Mouse (Mus musculus) midbrain, embryonic 14.5 days (tissue): ENCODE measurements around the gene Srl. TPM values are rescaled to one million over a fixed set of nuclear protein-coding genes. Genes with fewer than 3 reads are reported as not detected.

Source experiments
- ATAC-seq: fragments of 200-750 bp; cut with Nextera tagmentation; 2 replicates; pipeline ENCODE4 v1.8.0; 2017; ENCODE audit warnings: moderate number of reproducible peaks, moderate library complexity; ENCODE audit not compliant: low FRiP score, low TSS enrichment
- DNase-seq: peaks from one replicate; pipeline ENCODE4 v3.0.0-alpha.2; 2015
- H3K27ac ChIP-seq: fragments of 300-500 bp; sonication (generic); replicated peaks from 2 replicates; pipeline ENCODE4 v1.5.1; 2014; ENCODE audit warnings: mild to moderate bottlenecking, low read depth, low read length, moderate library complexity
- H3K27me3 ChIP-seq: fragments of 300-500 bp; sonication (generic); 2 replicates; pipeline ENCODE4 v1.6.1; 2014; ENCODE audit warnings: low read length, control low read depth, mixed read lengths; ENCODE audit not compliant: control insufficient read depth, insufficient read depth
- H3K36me3 ChIP-seq: fragments of 300-500 bp; sonication (generic); 2 replicates; pipeline ENCODE4 v1.6.1; 2014; ENCODE audit warnings: low read length, control low read depth; ENCODE audit not compliant: control insufficient read depth, insufficient read depth
- H3K4me1 ChIP-seq: fragments of 300-500 bp; sonication (generic); 2 replicates; pipeline ENCODE4 v1.6.1; 2014; ENCODE audit warnings: mild to moderate bottlenecking, antibody characterized with exemption, low read length, control low read depth; ENCODE audit not compliant: control insufficient read depth, insufficient read depth
- H3K4me2 ChIP-seq: fragments of 300-500 bp; sonication (generic); 2 replicates; pipeline ENCODE4 v1.6.1; 2014; ENCODE audit warnings: mild to moderate bottlenecking, low read length, moderate library complexity
- H3K4me3 ChIP-seq: fragments of 300-500 bp; sonication (generic); replicated peaks from 2 replicates; pipeline ENCODE4 v1.5.1; 2014; ENCODE audit warnings: low read depth, low read length
- H3K9ac ChIP-seq: fragments of 300-500 bp; sonication (generic); replicated peaks from 2 replicates; pipeline ENCODE4 v1.6.1; 2014; ENCODE audit warnings: mild to moderate bottlenecking, low read length, moderate library complexity
- H3K9me3 ChIP-seq: fragments of 300-500 bp; sonication (generic); 2 replicates; pipeline ENCODE4 v1.6.1; 2016; ENCODE audit warnings: low read length, control low read depth, mixed read lengths; ENCODE audit not compliant: control insufficient read depth
- WGBS: fragments of 180-500 bp; shearing (Covaris S2); extraction: QIAGEN DNeasy Blood & Tissue Kit; methylation state at CpG from one replicate; pipeline ENCODE4 v1.1.7; 2014; 5-methylcytosine and 5-hydroxymethylcytosine counted together
- polyA plus RNA-seq: library from polyadenylated mRNA; unstranded; fragments of >200 nt; fragmentation: Nextera tagmentation; extraction: Ambion mirVana; gene quantifications from 2 replicates; pipeline ENCODE4 v1.2.1, GENCODE M21; 2014

Gene Srl
- polyA plus RNA-seq, 1 experiment from 2014 or later = 25.7 TPM

DNA sequence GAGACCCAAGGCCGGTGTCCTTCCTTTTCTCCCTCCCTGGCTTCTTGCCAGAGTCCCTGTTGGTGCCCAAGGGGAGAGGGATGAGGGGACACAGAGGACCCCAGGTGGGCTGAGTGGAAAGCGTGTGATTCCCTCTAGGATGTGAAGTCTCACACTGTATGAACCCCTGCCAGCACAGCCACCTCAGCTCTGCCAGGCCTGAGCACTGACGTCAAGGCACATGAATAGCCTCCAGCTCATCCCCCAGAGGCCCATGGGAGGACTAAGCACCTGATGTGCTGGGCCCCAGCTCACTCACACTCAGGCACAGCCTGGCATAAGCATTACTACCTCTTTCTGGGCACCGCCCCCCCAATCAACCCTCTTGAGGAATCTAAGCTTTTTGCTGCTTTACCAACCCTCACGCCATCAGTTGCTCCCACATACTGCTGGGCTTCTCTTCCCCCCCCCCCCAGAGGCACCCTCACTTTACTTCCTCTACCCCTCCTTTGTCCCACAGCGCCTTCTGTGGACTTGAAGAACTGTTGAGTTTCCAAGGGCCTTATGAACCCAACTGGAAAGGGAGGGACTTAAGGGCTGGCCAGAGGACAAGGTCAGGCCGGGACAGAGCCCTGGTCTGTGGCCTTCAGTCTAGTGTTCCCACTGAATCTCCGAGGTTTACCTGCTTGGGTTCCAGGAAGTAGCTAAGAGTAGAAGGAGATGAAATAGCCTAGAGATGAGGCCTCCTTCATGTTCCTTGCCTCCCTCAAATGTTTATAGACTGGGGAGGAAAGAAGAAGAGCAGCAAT, 40.8 kb downstream of the Srl start:
- H3K4me1 ChIP-seq = no peaks in the 10 kb centered on the region
- no peak overlapping the region for H3K4me3 ChIP-seq
- no peaks in the 10 kb centered on the region for H3K9me3 ChIP-seq
- no peak overlapping the region for H3K4me2 ChIP-seq
- no peak overlapping the region for H3K9ac ChIP-seq
- 89% methylated on average over 8 of the region's 8 CpGs for WGBS
- no peak for ATAC-seq
- H3K36me3 ChIP-seq = no peaks in the 10 kb centered on the region
- H3K27me3 ChIP-seq = no peaks in the 10 kb centered on the region
- no peak for DNase-seq
- no peak overlapping the region for H3K27ac ChIP-seq

DNA sequence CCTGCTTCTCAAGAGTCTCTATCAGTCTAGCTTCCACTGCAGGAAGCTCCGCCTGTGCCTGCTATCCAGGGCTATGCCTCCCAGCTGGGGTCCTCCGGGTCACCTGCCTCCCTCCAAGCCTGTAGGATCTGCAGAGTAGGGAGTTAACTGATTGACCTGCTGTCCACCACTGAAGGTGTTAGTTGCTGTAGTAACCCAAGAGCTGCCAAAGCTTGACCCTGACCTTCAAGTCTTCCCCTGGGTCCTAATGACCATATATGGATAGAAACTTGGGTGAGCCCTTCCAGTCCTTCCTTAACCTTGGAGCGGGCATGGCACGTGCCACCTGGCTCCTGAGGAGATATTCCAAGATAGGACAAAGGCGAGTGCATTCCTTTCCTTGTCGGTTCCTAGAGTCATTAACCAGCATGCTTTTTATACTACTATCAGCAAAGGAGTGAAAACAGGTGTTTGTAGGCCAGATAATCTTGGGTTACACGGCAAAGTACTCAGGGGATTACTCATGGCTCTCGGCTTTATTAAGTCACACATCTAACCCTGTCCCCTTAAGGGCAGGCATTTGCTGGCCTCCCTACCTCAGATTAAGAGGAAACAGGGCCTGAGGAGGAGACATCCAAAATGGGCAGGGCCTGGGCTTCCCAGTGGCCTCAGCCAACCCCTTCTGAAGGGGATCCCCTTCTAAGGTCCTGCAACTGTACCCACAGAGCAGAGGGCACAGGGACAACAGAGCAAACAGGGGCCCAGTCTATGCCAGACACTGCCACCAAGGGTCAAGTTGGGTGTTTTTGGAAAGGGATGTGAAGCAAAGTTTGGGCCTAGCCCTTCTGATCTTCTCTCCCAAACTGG, 43.6 kb downstream of the Srl start:
- WGBS = 79% methylated on average over 8 of the region's 8 CpGs
- no peaks in the 10 kb centered on the region for H3K4me1 ChIP-seq

DNA sequence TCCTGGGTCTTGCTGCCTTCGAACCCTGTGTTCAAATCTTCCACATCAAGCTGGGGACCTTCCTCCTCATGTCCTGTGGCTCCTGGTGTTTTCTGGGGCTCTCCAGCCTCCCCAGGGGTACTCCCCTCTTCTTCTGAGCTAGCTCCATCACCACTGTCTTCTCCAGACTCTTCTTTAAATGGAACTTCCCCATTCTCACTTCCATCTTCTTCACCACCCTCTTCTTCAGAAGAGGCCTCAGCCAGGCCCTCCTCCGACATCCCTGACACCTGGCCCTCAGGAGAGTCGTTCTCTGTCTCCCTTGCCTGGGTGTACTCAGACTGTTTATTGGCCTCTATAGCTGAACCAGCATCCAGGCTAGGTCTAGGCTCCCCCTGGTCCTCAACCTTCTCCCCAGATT, 45.1 kb downstream of the Srl start:
- H3K4me2 ChIP-seq = no peak overlapping the region
- 95% methylated on average over 3 of the region's 3 CpGs for WGBS
- ATAC-seq = no peak

More for the DNA sequence above, 43.6 kb downstream of the Srl start:
- ATAC-seq = no peak
- DNase-seq = no peak
- Histone ChIP-seq H3K9me3 (no peaks in the 10 kb centered on the region), H3K27me3 (no peaks in the 10 kb centered on the region), H3K4me2 (no peak overlapping the region), H3K4me3 (no peak overlapping the region), H3K9ac (no peak overlapping the region), H3K36me3 (no peaks in the 10 kb centered on the region), H3K27ac (no peak overlapping the region)

DNA sequence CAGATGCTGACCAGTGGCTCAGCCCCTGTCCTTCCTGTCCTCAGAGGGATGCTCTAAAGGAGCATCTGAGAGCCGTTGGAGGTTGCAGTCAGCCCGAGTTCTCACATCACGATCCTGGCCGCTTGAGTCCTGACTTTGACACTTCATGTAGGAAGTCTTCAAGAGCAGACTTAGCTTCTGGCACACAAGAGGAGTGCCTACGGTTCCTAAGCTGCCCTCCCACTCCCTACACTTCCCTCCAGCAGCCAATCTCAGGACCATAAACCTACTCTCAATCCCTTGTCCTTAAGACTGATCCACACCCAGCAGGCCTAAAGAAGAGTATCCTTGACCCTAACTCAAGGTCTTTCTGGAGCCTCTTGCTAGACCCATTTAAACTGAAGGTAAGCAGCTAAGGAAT, 45.8 kb downstream of the Srl start:
- Histone ChIP-seq H3K9ac (no peak overlapping the region), H3K4me3 (no peak overlapping the region), H3K4me2 (no peak overlapping the region), H3K27ac (no peak overlapping the region), H3K36me3 (no peaks in the 10 kb centered on the region), H3K9me3 (no peaks in the 10 kb centered on the region), H3K4me1 (no peaks in the 10 kb centered on the region), H3K27me3 (no peaks in the 10 kb centered on the region)
- DNase-seq (no peak), ATAC-seq (no peak)
- WGBS = 92% methylated on average over 5 of the region's 5 CpGs

More for the DNA sequence above, 45.1 kb downstream of the Srl start:
- Histone ChIP-seq H3K4me1 (no peaks in the 10 kb centered on the region), H3K27ac (no peak overlapping the region), H3K9me3 (no peaks in the 10 kb centered on the region), H3K36me3 (no peaks in the 10 kb centered on the region), H3K4me3 (no peak overlapping the region), H3K27me3 (no peaks in the 10 kb centered on the region), H3K9ac (no peak overlapping the region)
- no peak for DNase-seq

- Histone ChIP-seq H3K27me3 (no peaks in the 10 kb centered on the region), H3K27ac (no peak overlapping the region), H3K9ac (no peak overlapping the region), H3K4me1 (0 out of 2 replicates have a peak, but pooled peaks cover 2% of the 10 kb centered on the region), H3K4me3 (no peak overlapping the region), H3K36me3 (no peaks in the 10 kb centered on the region), H3K9me3 (no peaks in the 10 kb centered on the region), H3K4me2 (no peak overlapping the region)
- 80% methylated on average over 2 of the region's 2 CpGs for WGBS
- DNase-seq = no peak
- ATAC-seq = no peak
Observed at GRCm38 (mm10) chr16:4492777-4493563, 48.6 kb downstream of the Srl start.

DNA sequence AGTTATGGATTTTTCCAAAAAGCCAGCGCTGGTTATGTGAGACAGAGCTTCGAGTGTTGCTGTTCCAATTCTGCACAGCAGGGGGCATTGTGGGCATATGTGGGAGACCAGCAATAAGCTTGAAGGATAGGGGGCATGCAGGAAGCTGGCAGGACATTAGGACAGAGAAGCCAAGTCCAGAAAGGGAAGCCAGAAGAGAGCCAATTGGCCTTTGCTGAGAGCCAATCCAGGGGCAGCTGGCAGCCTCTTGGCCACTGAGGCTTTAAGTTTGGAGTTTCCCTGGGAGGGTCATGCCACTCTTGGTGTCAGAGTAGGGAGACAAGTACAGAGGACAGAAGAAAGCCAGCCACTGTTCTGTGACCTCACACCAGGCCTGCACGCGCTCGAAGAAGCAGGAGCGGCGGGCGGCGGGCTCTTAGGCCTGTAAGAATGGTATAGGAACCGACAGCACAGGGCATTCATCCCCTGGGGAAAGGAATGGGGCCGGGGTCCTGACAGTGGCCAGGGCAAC, 52.4 kb downstream of the Srl start:
- Histone ChIP-seq H3K27me3 (no peaks in the 10 kb centered on the region), H3K27ac (no peak overlapping the region), H3K9me3 (no peaks in the 10 kb centered on the region), H3K4me1 (0 out of 2 replicates have a peak, but pooled peaks cover 2% of the 10 kb centered on the region), H3K4me3 (no peak overlapping the region), H3K36me3 (no peaks in the 10 kb centered on the region), H3K4me2 (no peak overlapping the region), H3K9ac (no peak overlapping the region)
- DNase-seq (peak; percentile 91), ATAC-seq (peak; percentile 50)
- WGBS = 67% methylated on average over 11 of the region's 11 CpGs

DNA sequence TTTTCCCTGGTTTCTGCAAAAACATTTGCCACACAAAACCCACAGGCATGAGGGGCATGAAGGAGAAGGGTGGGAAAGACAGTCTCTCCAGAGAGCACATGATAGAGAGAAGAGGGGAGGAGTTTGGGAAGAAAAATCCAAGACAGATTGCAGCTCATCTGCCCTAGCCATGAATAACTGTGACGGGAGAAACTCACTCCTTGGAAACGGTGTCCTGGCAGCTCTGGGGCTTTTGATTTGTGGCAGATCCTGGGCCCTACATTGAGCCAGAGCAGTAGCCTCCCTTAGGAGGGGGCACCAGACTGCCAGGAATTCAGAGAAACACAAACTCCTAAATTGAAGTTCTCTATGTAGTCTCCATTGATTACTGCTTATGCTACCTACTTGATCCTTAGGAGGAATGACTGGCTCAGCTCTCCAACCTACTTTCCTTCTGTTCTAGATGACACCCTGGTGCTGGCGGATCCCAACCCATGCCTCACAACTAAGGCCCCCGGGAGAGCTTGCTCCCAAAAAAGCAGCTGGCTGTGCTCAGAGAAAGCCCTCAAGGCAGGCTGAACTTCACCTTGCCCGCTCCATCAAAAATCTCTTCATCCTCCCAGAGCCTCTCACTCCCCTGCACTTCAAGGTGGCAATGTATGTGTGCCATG, 60.9 kb downstream of the Srl start:
- H3K27me3 ChIP-seq = no peaks in the 10 kb centered on the region
- WGBS = 84% methylated on average over 5 of the region's 5 CpGs
- no peak overlapping the region for H3K4me2 ChIP-seq
- no peak for DNase-seq
- ATAC-seq = no peak
- no peak overlapping the region for H3K27ac ChIP-seq
- H3K36me3 ChIP-seq = peaks cover 8% of the 10 kb centered on the region; the same call in 1 of the 2 replicates
- no peak overlapping the region for H3K4me3 ChIP-seq
- H3K9me3 ChIP-seq = no peaks in the 10 kb centered on the region
- H3K4me1 ChIP-seq = no peaks in the 10 kb centered on the region
- H3K9ac ChIP-seq = no peak overlapping the region
